Mouse (Mus musculus): Measurements from ENCODE around the gene Cmss1.

DNA sequence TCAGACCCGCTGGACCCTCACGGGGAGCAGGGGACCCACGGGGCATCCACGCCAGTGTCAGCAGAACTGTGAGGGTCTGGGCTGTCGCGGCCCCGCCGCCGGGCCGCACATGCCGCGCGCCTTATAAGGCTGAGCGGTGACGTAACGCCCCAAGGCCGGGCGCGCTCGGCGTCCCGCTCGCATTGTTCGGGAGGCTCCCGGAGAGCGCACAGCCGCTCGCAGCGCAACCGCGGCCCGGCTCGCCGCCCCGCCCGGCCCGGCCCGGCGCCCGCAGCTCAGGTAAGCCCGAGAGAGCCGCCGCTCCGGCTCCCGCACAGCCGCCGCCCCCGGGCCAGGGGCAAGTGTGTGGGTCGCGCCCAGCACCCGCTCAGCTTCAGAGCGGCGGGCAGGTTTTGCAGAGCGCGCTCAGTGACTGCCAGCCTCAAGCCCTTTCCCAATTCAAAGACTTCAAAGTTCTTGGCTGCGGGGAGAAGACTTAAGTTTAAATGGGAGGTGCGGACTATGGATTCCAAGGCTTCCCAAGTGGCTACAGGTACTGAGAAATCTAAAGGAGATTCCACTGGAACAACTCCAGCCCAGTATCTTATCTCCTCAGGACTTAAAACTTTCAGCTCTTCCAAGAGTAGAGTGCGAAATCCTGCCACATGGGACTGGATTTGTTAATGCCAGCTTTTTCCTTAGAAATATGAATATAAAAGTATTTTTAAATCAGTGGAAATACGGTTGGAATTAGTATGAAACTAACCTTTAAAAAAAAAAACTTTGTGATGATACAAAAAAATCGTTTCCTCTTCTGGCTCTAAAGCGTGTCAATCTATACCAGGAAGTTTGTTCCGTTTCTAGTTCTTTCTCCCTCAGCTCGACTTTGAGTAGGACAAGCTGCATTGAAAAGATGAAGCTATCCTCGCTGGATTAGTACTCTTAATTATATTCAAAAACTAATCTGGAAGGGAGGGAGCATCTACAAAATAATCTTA is 57.3 kb downstream of the Cmss1 start:
- TF ChIP-seq GATA1 (IDR thresholded peaks at IDR 0.05; ENCODE audit: low read length) = no peak
- TF ChIP-seq TAL1 (IDR thresholded peaks at IDR 0.05; ENCODE audit: low read length) = no peak
